Mouse (Mus musculus) C2C12 (cell line): Measurements from ENCODE around the gene Fbxw20. TPM values are rescaled to one million over a fixed set of nuclear protein-coding genes. Genes with fewer than 3 reads are reported as not detected.
"Not testable (repeated sequence)": the region's sequence is repeated elsewhere in the genome, so short reads cannot be mapped to it uniquely, and the experiment has no call there.

Experiments used
- H3K27me3 ChIP-seq: one replicate; pipeline ENCODE4 v1.6.1; 2011; ENCODE audit not compliant: control insufficient read depth, insufficient read depth, insufficient read length
- H3K36me3 ChIP-seq: one replicate; pipeline ENCODE4 v1.6.1; 2011; ENCODE audit not compliant: control insufficient read depth, insufficient read depth
- H3K4me3 ChIP-seq: one replicate; pipeline ENCODE4 v1.5.1; 2011; ENCODE audit warnings: mild to moderate bottlenecking, control low read depth; ENCODE audit not compliant: poor library complexity, insufficient read depth, severe bottlenecking
- H3K79me2 ChIP-seq: one replicate; pipeline ENCODE4 v1.6.1; 2011; ENCODE audit not compliant: control insufficient read depth, insufficient read depth
- H3K79me3 ChIP-seq: one replicate; pipeline ENCODE4 v1.6.1; 2011; ENCODE audit warnings: low read depth, control low read depth
- H3ac ChIP-seq: one replicate; pipeline ENCODE3; 2011; ENCODE audit warnings: low read depth; ENCODE audit not compliant: control insufficient read depth, insufficient read length
- CEBPB ChIP-seq: IDR thresholded peaks from one replicate; pipeline ENCODE4 v1.6.1; 2011; ENCODE audit warnings: low read depth, mild to moderate bottlenecking, control low read depth, moderate library complexity
- CTCF ChIP-seq: IDR thresholded peaks from one replicate; pipeline ENCODE4 v1.5.1; 2011; ENCODE audit not compliant: control insufficient read depth, insufficient read depth, insufficient read length
- FOSL1 ChIP-seq: IDR thresholded peaks from one replicate; pipeline ENCODE4 v1.8.0; 2011; ENCODE audit warnings: mild to moderate bottlenecking, low read length; ENCODE audit not compliant: poor library complexity, insufficient read depth, severe bottlenecking
- MAX ChIP-seq: IDR thresholded peaks from one replicate; pipeline ENCODE4 v1.6.1; 2011; ENCODE audit warnings: mild to moderate bottlenecking, control low read depth
- MYOD1 ChIP-seq: IDR thresholded peaks from one replicate; pipeline ENCODE4 v1.6.1; 2011; ENCODE audit warnings: low read depth; ENCODE audit not compliant: control insufficient read depth, insufficient read length
- MYOG ChIP-seq: IDR thresholded peaks from one replicate; pipeline ENCODE4 v1.6.1; 2011; ENCODE audit not compliant: control insufficient read depth, insufficient read length; ENCODE audit errors: extremely low read depth
- USF1 ChIP-seq: IDR thresholded peaks from one replicate; pipeline ENCODE4 v1.6.1; 2011; ENCODE audit warnings: low read depth, mild to moderate bottlenecking, control low read depth, moderate library complexity
- long read RNA-seq, 2 experiments: library from polyadenylated mRNA; unstranded; transcript quantifications; one replicate each; pipeline ENCODE4 v2.0.0; 2019 to 2020
- polyA plus RNA-seq: library from polyadenylated mRNA; unstranded; fragments of >200 nt; fragmentation: generic; extraction: Trizol; gene quantifications from one replicate; pipeline ENCODE4 v1.2.1, GENCODE M21; 2012; ENCODE audit warnings: missing spikeins

Gene Fbxw20
- polyA plus RNA-seq = not detected
- long read RNA-seq, experiment 1 = 0 reads
- long read RNA-seq, experiment 2 = 0 reads

- Histone ChIP-seq H3K79me2 (no peaks in the 10 kb centered on the region), H3K4me3 (no peak within 1 kb of the TSS), H3K27me3 (no peaks in the 10 kb centered on the region), H3K79me3 (no peaks in the 10 kb centered on the region), H3K36me3 (no peaks in the 10 kb centered on the region), H3ac (no peak within 1 kb of the TSS)
- TF ChIP-seq MAX (no peak), MYOD1 (no peak), USF1 (no peak), CTCF (no peak), FOSL1 (no peak), CEBPB (no peak), MYOG (no peak)
Observed at GRCm38 (mm10) chr9:109234654-109235053, at the start of gene Fbxw20. Gene Fbxw20, minus strand, starts transcription at chr9:109234754.

DNA sequence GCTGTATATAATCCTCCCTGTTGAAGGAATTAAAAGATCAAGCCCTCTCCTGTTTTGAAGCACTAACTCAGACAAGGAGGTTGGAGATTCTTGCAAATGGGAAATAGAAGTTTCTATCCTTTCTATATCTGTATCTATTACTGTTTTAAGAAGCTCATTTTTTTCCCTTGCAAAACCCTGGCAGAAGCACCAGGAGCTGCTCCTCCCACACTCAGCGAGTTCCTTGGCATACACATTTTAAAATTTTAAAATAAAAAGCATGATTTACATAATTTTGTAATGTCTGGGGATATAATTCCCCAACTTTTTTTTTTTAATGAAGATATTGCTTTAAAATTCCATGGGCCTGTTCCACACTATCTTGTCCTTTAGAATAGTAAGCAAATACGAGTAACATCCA lies 28.5 kb upstream of the Fbxw20 start:
- Histone ChIP-seq H3K79me3 (no peaks in the 10 kb centered on the region), H3K27me3 (no peaks in the 10 kb centered on the region), H3K79me2 (no peaks in the 10 kb centered on the region), H3K4me3 (no peak overlapping the region), H3ac (no peak overlapping the region), H3K36me3 (no peaks in the 10 kb centered on the region)
- TF ChIP-seq FOSL1 (no peak), MYOG (no peak), USF1 (no peak), CEBPB (no peak), MAX (no peak), MYOD1 (no peak), CTCF (no peak)

DNA sequence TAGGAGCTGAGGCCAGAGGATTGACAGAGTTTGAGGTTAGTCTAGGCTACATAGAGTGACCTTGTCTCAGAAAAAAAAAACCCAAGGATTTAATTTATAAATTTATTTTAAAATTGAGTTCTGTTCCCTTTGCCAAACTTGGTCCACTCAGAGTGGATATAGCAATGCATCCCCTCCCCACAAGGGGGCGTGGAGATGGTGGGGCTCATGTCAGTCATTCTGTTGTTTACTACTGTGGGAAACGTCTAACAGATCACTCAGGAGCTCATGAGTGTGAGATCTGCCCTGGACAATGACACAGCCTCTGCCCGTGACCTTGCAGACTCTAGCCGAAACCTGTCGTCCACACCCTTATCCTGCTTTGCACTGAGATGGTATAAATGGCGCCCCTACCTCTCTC lies 16.1 kb downstream of the Fbxw20 start:
- Histone ChIP-seq H3K79me3 (no peaks in the 10 kb centered on the region), H3K79me2 (no peaks in the 10 kb centered on the region), H3K27me3 (no peaks in the 10 kb centered on the region), H3ac (no peak overlapping the region), H3K4me3 (no peak overlapping the region), H3K36me3 (no peaks in the 10 kb centered on the region)
- TF ChIP-seq CEBPB = no peak
- TF ChIP-seq MAX = no peak
- TF ChIP-seq CTCF = no peak
- TF ChIP-seq FOSL1 = no peak
- TF ChIP-seq USF1 = no peak
- no peak for TF ChIP-seq MYOD1
- TF ChIP-seq MYOG = no peak

- not testable (repeated sequence) for H3ac ChIP-seq, H3K27me3 ChIP-seq
Observed at GRCm38 (mm10) chr9:109201347-109201746, 33.2 kb downstream of the Fbxw20 start.

GRCm38 (mm10) chr9:109200349-109200748 lies 34.2 kb downstream of the Fbxw20 start:
- no peak overlapping the region for H3K4me3 ChIP-seq
- H3ac ChIP-seq = no peak overlapping the region
- no peak for TF ChIP-seq MYOD1
- TF ChIP-seq MYOG = no peak
- TF ChIP-seq MAX = no peak
- no peak for TF ChIP-seq USF1
- no peak for TF ChIP-seq CEBPB
- TF ChIP-seq FOSL1 = no peak
- H3K27me3 ChIP-seq = no peaks in the 10 kb centered on the region
- H3K36me3 ChIP-seq = no peaks in the 10 kb centered on the region
- H3K79me2 ChIP-seq = no peaks in the 10 kb centered on the region
- H3K79me3 ChIP-seq = no peaks in the 10 kb centered on the region

More at GRCm38 (mm10) chr9:109201347-109201746, 33.2 kb downstream of the Fbxw20 start:
- not testable (repeated sequence) for H3K79me3 ChIP-seq, H3K36me3 ChIP-seq, H3K4me3 ChIP-seq, H3K79me2 ChIP-seq

- TF ChIP-seq CEBPB (no peak), USF1 (no peak), FOSL1 (no peak), MYOG (no peak), MYOD1 (no peak), CTCF (no peak), MAX (no peak)
- Histone ChIP-seq H3K27me3 (no peaks in the 10 kb centered on the region), H3ac (no peak overlapping the region), H3K79me2 (no peaks in the 10 kb centered on the region), H3K4me3 (no peak overlapping the region), H3K36me3 (no peaks in the 10 kb centered on the region), H3K79me3 (no peaks in the 10 kb centered on the region)
Observed at GRCm38 (mm10) chr9:109199353-109199752, 35.2 kb downstream of the Fbxw20 start.

GRCm38 (mm10) chr9:109195875-109196274 lies 38.7 kb downstream of the Fbxw20 start, which contains the start of gene Fbxw13:
Gene Fbxw13, minus strand, starts transcription at chr9:109195975.
- H3K36me3 ChIP-seq, H3K27me3 ChIP-seq, H3K4me3 ChIP-seq, H3K79me3 ChIP-seq, H3K79me2 ChIP-seq, H3ac ChIP-seq: not testable (repeated sequence)
